Mouse (Mus musculus) kidney, adult 2 months (tissue): ENCODE measurements around the gene Pear1. TPM values are rescaled to one million over a fixed set of nuclear protein-coding genes. Genes with fewer than 3 reads are reported as not detected.

Experiments used
- DNase-seq: peaks from one replicate; pipeline ENCODE4 v3.0.0; 2021
- H3K27ac ChIP-seq: fragments of 200-500 bp; 2 replicates; pipeline ENCODE4 v1.5.1; 2012; ENCODE audit warnings: low read depth, low read length, control low read depth, inconsistent platforms; ENCODE audit not compliant: insufficient read depth
- H3K27me3 ChIP-seq: fragments of 200-500 bp; replicated peaks from 2 replicates; pipeline ENCODE4 v1.6.1; 2012; ENCODE audit warnings: mild to moderate bottlenecking, moderate library complexity, low read length, inconsistent platforms; ENCODE audit not compliant: control insufficient read depth, insufficient read depth
- H3K36me3 ChIP-seq: fragments of 200-500 bp; 2 replicates; pipeline ENCODE4 v1.6.1; 2012; ENCODE audit warnings: mild to moderate bottlenecking, moderate library complexity, low read length, inconsistent platforms; ENCODE audit not compliant: control insufficient read depth, insufficient read depth
- H3K4me1 ChIP-seq: fragments of 200-500 bp; 2 replicates; pipeline ENCODE4 v1.6.1; 2011; ENCODE audit warnings: low read length; ENCODE audit not compliant: control insufficient read depth, insufficient read depth
- H3K4me3 ChIP-seq: fragments of 200-500 bp; 2 replicates; pipeline ENCODE4 v1.5.1; 2011; ENCODE audit warnings: mild to moderate bottlenecking, low read depth, low read length, control low read depth; ENCODE audit not compliant: insufficient read depth
- CTCF ChIP-seq: fragments of 200-500 bp; conservative IDR thresholded peaks from 2 replicates; pipeline ENCODE4 v1.5.1; 2011; ENCODE audit warnings: low read depth, mild to moderate bottlenecking, control low read depth, low read length, moderate library complexity, mixed read lengths; ENCODE audit not compliant: insufficient read depth, insufficient read length
- POLR2A ChIP-seq: fragments of 200-500 bp; IDR thresholded peaks from one replicate; pipeline ENCODE4 v1.6.1; 2011; ENCODE audit warnings: low read depth, low read length, control low read depth
- WGBS: fragments of 180-500 bp; shearing (Covaris S2); methylation state at CpG from one replicate; pipeline ENCODE4 v1.1.7; 2018; 5-methylcytosine and 5-hydroxymethylcytosine counted together
- polyA plus RNA-seq: library from polyadenylated mRNA; depleted of rRNA; stranded (reverse); fragments of >200 nt; gene quantifications from 2 replicates; pipeline ENCODE4 v1.2.3, GENCODE M21; 2012

Pear1 gene
- polyA plus RNA-seq, 1 experiment: 60.5 TPM

DNA sequence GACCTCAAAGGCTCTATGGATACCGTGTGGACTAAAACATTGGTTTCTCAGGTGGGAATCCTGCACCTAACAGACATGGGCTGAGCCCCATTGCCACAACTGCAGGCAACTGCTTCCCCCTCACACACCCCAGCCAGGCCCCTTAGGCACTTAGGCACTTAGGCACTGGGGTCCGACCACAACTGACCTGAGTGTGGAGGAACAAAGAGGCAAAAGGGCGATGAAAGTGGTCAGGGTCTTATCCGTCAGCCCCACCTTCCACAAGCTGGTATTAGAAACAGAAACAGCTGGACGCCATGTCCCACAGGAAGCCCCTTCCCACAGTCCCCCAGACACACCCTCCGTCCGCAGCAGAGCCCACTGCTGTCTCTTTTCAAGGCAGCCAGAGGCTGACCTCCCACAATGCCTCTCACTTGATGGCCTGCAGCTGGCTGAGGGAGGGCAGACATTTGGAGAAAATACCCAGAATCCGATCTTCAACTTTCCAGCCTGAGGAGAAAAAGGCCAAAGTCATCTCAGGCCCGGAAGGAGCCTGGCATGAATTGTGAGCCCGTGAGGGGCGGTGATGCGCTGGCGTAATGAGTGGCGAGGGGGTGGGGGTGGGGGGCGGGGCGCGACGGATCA lies 79.0 kb downstream of the Pear1 start:
- H3K4me3 ChIP-seq: no peak overlapping the region

DNA sequence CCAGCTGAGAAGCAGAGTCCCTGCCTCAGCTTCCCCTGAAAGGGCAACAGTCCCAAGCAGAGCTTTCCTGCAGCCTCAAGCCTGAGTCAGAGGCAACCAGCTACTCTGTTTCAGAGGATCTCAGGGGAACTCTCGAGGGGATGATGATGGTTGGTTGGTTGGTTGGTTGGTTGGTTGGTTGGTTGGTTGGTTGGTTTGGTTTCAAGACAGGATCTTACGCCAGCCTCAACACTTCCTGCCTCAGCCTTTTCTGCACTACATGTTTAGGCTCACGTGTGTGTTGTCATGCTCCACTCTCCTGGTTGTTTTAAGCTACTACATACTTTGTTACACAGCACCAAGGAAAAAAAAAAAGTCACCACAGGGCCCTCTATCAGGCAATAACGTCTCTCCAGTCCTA lies 80.2 kb downstream of the Pear1 start:
- no peaks in the 10 kb centered on the region for H3K36me3 ChIP-seq
- WGBS: 86% methylated on average over 4 of the region's 4 CpGs
- no peaks in the 10 kb centered on the region for H3K4me1 ChIP-seq
- no peaks in the 10 kb centered on the region for H3K27me3 ChIP-seq
- no peak overlapping the region for H3K4me3 ChIP-seq
- no peak overlapping the region for H3K27ac ChIP-seq
- no peak for DNase-seq
- no peak for TF ChIP-seq CTCF
- no peak for TF ChIP-seq POLR2A

More for the DNA sequence above, 79.0 kb downstream of the Pear1 start:
- H3K27ac ChIP-seq: no peak overlapping the region
- 31% methylated on average over 18 of the region's 18 CpGs for WGBS
- no peak for DNase-seq
- H3K36me3 ChIP-seq: no peaks in the 10 kb centered on the region
- H3K27me3 ChIP-seq: no peaks in the 10 kb centered on the region
- TF ChIP-seq CTCF (no peak), POLR2A (no peak)
- H3K4me1 ChIP-seq: no peaks in the 10 kb centered on the region

DNA sequence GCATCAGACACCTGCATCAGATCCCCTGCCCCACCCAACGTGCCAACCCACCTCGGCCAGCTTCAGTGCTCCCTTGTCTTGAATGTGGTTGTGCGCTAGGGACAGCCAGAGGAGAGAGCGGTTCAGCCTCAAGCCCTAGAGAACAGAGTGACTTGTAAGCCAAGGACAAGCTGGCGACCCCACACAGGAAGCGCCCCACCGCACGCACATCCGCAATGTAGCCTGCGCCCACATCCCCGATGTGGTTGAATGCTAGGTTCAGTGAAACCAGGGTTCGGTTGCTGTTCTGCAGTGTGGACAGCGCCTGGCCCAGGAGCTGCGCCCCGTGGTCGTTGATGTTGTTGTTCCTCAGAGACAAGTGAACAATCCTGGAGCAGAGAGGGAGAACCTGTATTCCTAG lies 81.4 kb downstream of the Pear1 start:
- Histone ChIP-seq H3K36me3 (no peaks in the 10 kb centered on the region; the same call in 1 of the 2 replicates), H3K27ac (no peak overlapping the region), H3K27me3 (no peaks in the 10 kb centered on the region), H3K4me3 (no peak overlapping the region), H3K4me1 (no peaks in the 10 kb centered on the region)
- DNase-seq: no peak
- no peak for TF ChIP-seq POLR2A
- TF ChIP-seq CTCF: no peak
- WGBS: 76% methylated on average over 16 of the region's 16 CpGs

DNA sequence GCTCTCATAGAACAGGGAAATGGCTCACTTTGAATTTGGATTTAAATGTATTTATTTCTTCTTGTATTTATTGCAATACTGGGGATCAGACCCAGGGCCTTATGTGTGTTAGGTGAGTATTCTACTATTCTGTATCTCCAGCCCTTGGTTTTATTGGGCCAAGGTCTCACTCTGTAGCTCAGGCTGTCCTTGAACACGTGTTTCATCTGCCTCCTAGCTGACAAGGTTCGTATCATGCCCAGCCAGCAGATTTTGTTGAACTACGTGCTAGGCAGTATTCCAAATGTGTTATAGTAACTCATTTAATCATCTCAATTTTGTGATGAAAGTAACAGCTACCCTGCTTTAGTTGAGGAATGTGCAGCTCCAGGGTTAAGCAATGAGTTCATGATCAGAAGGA lies 82.1 kb downstream of the Pear1 start:
- Histone ChIP-seq H3K27ac (no peak overlapping the region), H3K4me3 (no peak overlapping the region)
- 67% methylated on average over 3 of the region's 3 CpGs for WGBS

DNA sequence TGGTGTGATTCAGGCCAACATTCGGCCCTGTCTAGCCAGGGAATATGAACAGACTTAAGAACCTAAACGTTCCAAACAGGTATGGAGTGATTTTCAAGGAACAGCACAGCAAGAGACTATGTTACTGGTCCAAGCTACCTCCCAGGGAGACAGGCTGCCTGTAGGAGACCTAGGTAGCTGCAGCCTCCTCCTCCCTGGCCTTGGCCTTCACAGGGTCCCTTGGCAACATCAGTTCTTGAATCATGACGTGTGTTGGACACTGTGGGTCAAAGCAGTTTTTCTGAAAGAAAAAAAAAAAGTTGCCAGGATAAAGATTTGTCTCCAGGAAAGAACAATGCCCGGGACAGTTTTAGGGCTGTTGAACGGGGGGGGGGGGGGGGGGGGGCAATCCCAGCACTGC lies 85.2 kb downstream of the Pear1 start:
- DNase-seq: no peak
- WGBS: 79% methylated on average over 5 of the region's 5 CpGs
- Histone ChIP-seq H3K27ac (no peak overlapping the region), H3K4me1 (no peaks in the 10 kb centered on the region), H3K36me3 (peaks cover 3% of the 10 kb centered on the region), H3K4me3 (no peak overlapping the region), H3K27me3 (no peaks in the 10 kb centered on the region)
- no peak for TF ChIP-seq CTCF

More for the DNA sequence above, 82.1 kb downstream of the Pear1 start:
- no peak for DNase-seq
- no peaks in the 10 kb centered on the region for H3K4me1 ChIP-seq
- TF ChIP-seq POLR2A: no peak
- no peak for TF ChIP-seq CTCF
- H3K27me3 ChIP-seq: no peaks in the 10 kb centered on the region
- no peaks in the 10 kb centered on the region; the same call in 1 of the 2 replicates for H3K36me3 ChIP-seq

DNA sequence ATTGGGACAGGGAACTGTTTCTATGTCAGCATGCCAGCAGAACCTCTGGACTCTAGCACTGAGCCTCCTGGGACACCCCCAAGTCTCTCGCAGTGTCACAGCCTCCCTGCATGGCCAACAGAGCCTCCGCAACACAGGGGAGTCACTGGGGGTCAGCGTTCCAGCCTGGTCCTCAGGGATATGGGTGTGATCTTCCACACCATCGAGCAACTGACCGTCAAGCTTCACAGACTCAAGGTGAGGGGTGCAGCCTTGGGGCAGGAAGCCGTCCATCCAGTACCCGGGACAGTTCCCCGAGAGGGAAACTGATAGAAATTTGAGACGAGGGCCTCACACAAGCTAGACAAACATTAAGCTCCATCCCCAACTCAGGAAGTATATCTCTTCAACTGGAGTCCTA lies 88.8 kb downstream of the Pear1 start:
- WGBS: 49% methylated on average over 9 of the region's 9 CpGs
- no peaks in the 10 kb centered on the region for H3K4me1 ChIP-seq
- H3K27me3 ChIP-seq: no peaks in the 10 kb centered on the region
- no peak overlapping the region for H3K4me3 ChIP-seq
- TF ChIP-seq POLR2A: no peak
- TF ChIP-seq CTCF: no peak
- no peak for DNase-seq
- no peak overlapping the region for H3K27ac ChIP-seq
- peaks cover 3% of the 10 kb centered on the region for H3K36me3 ChIP-seq

DNA sequence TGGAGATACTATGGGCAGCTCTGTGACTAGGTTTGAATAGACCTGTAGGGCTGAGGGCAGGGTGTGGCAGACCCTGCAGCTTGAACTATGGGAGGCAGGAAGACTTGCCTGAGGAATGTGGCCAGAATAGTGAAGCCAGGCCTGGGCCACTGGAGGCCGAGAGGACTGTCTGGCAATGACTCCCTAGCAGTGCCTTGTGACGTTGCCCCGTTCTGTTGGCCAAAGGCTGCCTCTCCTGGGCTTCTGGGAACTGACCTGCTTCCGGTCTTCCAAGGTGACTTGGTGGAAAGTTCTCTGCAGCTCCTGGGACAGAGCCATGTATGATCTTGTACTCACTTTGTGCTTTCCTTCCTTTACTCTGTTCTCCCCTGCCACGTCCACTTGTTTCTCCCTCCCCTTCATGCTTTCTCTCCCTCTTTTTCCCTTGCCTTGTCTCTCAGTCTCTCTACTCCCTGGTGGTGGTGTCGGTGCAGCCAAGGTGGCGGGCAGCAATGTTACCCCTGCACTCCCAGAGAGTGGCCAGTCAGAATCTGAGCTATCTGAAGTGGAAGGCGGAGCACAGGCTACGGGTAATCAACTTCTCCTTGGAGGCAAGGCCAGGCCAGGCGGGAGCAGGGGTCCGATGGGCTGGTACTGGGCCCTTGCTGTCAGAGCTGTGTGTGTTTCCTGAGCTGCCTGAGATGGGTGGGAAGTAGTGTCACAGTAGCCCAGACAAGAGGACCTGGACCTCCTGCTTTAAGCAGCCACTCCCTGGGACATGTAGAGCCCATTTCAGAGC lies 89.9 kb downstream of the Pear1 start:
- no peak for DNase-seq
- no peak for TF ChIP-seq CTCF
- no peak for TF ChIP-seq POLR2A
- Histone ChIP-seq H3K4me3 (no peak overlapping the region), H3K27me3 (no peaks in the 10 kb centered on the region), H3K27ac (no peak overlapping the region), H3K4me1 (no peaks in the 10 kb centered on the region), H3K36me3 (peaks cover 3% of the 10 kb centered on the region)
- WGBS: 75% methylated on average over 11 of the region's 11 CpGs
